8 mouse cellular contexts compared by ENCODE assay signal in genomic region chr14:74852965-74853758, GRCm38 (mm10).
DNase-seq lines count a peak whose midpoint lies in the region; ATAC-seq and TF ChIP-seq lines count a peak whose summit lies in the region.

No protein-coding gene starts in this region.

- no peak for TF ChIP-seq POLR2A in embryonic fibroblast, embryonic 13.5 days (IDR thresholded peaks at IDR 0.05; ENCODE audit: low read depth, low read length)

- peaks cover 20% of the 10 kb centered on the region for H3K4me1 ChIP-seq in embryonic fibroblast, embryonic 13.5 days (ENCODE audit: control insufficient read depth, insufficient read depth, low read length)
- peaks cover 38% of the 10 kb centered on the region for H3K4me1 ChIP-seq in heart, embryonic 16.5 days (ENCODE audit: control insufficient read depth, insufficient read depth, low read length)

- peak overlapping the region; percentile 41 for H3K4me2 ChIP-seq in heart, embryonic 16.5 days (ENCODE audit: low read depth, low read length)

- 22% methylated on average over 16 of the region's 16 CpGs for whole genome bisulfite sequencing in heart, embryonic 16.5 days

- H3K27me3 ChIP-seq in heart, embryonic 16.5 days (ENCODE audit: control insufficient read depth, insufficient read depth, low read length): no peaks in the 10 kb centered on the region

- peak; percentile 61 for ATAC-seq in heart, embryonic 16.5 days (replicated peaks; ENCODE audit: extremely low read depth, insufficient read depth, low FRiP score)

- peak overlapping the region; percentile 80 for H3K27ac ChIP-seq in embryonic fibroblast, embryonic 13.5 days (ENCODE audit: insufficient read depth, low read length)
- H3K27ac ChIP-seq in heart, embryonic 16.5 days (ENCODE audit: low read length): peak overlapping the region; percentile 90

- H3K4me3 ChIP-seq in embryonic fibroblast, embryonic 13.5 days (ENCODE audit: insufficient read depth, low read length): no peak overlapping the region
- no peak overlapping the region for H3K4me3 ChIP-seq in heart, embryonic 16.5 days (ENCODE audit: low read length)

- H3K9ac ChIP-seq in heart, embryonic 16.5 days (ENCODE audit: low read length): peak overlapping the region; percentile 35

- peaks cover 16% of the 10 kb centered on the region for H3K36me3 ChIP-seq in heart, embryonic 16.5 days (ENCODE audit: control insufficient read depth, insufficient read depth)

- TF ChIP-seq CTCF in embryonic fibroblast, embryonic 13.5 days (IDR thresholded peaks at IDR 0.05; ENCODE audit: borderline replicate concordance, insufficient read depth, low read length): no peak

- DNase-seq in kidney, adult 11 months: peak; percentile 21
- no peak for DNase-seq in kidney, adult 8-10 months
- peak; percentile 66 for DNase-seq in layer of hippocampus, adult 9-11 months
- DNase-seq in right cerebral cortex, adult 2 months (ENCODE audit: low spot score in 2 of 2): peak; percentile 65 to 68
- no peak for DNase-seq in testis, postnatal 14 days (ENCODE audit: low spot score)
- DNase-seq in adrenal gland, postnatal 4 days (ENCODE audit: low spot score in 2 of 2): no peak

- no peaks in the 10 kb centered on the region for H3K9me3 ChIP-seq in heart, embryonic 16.5 days (replicated peaks; ENCODE audit: control insufficient read depth, low read length)

Comparison
In these comparisons a context has a peak if more than half of its experiments do, and no peak if none do; other contexts are left out.
1. DNase-seq: peak in kidney, adult 11 months (single experiment), layer of hippocampus, adult 9-11 months (single experiment) and right cerebral cortex, adult 2 months (2 of 2); none in kidney, adult 8-10 months (0 of 2), testis, postnatal 14 days (single experiment) and adrenal gland, postnatal 4 days (0 of 2).